Mouse (Mus musculus) liver, embryonic 16.5 days (tissue): ENCODE data around the gene Spata2l. TPM values are rescaled to one million over a fixed set of nuclear protein-coding genes. Genes with fewer than 3 reads are reported as not detected.

Experiments used
- ATAC-seq: fragments of 200-750 bp; cut with Nextera tagmentation; 2 replicates; pipeline ENCODE4 v1.8.0; 2017; ENCODE audit warnings: low read depth, mild to moderate bottlenecking, moderate number of reproducible peaks, moderate library complexity
- H3K27ac ChIP-seq: fragments of 300-500 bp; sonication (generic); 2 replicates; pipeline ENCODE4 v1.5.1; 2014; ENCODE audit warnings: mild to moderate bottlenecking, low read length
- H3K27me3 ChIP-seq: fragments of 300-500 bp; sonication (generic); 2 replicates; pipeline ENCODE4 v1.6.1; 2014; ENCODE audit warnings: low read depth, low read length, mixed read lengths; ENCODE audit not compliant: control insufficient read depth, insufficient read depth
- H3K36me3 ChIP-seq: fragments of 300-500 bp; sonication (generic); 2 replicates; pipeline ENCODE4 v1.6.1; 2014; ENCODE audit warnings: mild to moderate bottlenecking; ENCODE audit not compliant: control insufficient read depth, insufficient read depth
- H3K4me1 ChIP-seq: fragments of 300-500 bp; sonication (generic); 2 replicates; pipeline ENCODE4 v1.6.1; 2014; ENCODE audit warnings: low read depth, low read length, mixed read lengths; ENCODE audit not compliant: control insufficient read depth
- H3K4me2 ChIP-seq: fragments of 300-500 bp; sonication (generic); 2 replicates; pipeline ENCODE4 v1.6.1; 2014; ENCODE audit warnings: low read depth, low read length, mixed read lengths
- H3K4me3 ChIP-seq: fragments of 300-500 bp; sonication (generic); 2 replicates; pipeline ENCODE4 v1.5.1; 2014; ENCODE audit warnings: low read depth, mild to moderate bottlenecking, low read length
- H3K9ac ChIP-seq: fragments of 300-500 bp; sonication (generic); 2 replicates; pipeline ENCODE4 v1.6.1; 2014; ENCODE audit warnings: low read depth, low read length
- H3K9me3 ChIP-seq: fragments of 300-500 bp; sonication (generic); replicated peaks from 2 replicates; pipeline ENCODE4 v1.6.1; 2016; ENCODE audit warnings: low read length; ENCODE audit not compliant: control insufficient read depth
- WGBS: fragments of 180-500 bp; shearing (Covaris S2); extraction: QIAGEN DNeasy Blood & Tissue Kit; methylation state at CpG from one replicate; pipeline ENCODE4 v1.1.7; 2014; ENCODE audit not compliant: insufficient replicate concordance; 5-methylcytosine and 5-hydroxymethylcytosine counted together
- polyA plus RNA-seq: library from polyadenylated mRNA; unstranded; fragments of >200 nt; fragmentation: Nextera tagmentation; extraction: Ambion mirVana; gene quantifications from 2 replicates; pipeline ENCODE4 v1.2.1, GENCODE M21; 2015

Spata2l gene
- polyA plus RNA-seq, 1 experiment from 2014 or later: 3.3 TPM

DNA sequence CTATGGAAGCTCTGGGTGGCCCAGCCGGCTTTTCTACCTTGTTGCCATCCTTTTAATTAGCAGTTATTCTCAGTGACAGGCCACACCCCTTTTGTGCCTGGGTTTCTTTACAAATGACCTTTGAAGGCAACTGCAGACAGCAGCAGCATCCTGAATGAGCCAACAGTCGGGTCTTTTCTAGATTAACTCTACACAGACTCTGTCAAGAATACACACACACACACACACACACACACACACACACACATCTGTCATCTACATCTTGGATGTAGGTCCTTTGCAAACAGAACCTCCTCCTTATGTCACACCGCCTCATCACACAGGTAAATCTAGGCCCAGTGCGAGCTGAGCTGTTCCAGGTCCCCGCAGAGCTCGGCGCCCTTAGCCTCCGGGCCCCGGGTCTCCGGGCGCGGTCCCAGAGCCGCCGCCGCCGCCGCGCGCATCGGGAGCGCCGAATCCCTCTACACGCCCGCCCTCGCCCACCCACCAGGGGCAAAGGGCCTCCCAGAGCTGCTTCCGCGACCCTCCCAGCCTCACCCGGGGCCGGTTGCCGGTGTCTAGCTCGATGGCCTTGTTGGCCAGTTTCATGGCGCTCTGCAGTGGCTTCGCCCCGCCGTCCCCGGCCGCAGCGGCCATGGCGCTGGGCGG lies 17.5 kb upstream of the Spata2l start:
- Histone ChIP-seq H3K9ac (peak overlapping the region; percentile 97), H3K27me3 (no peaks in the 10 kb centered on the region), H3K36me3 (peaks cover 15% of the 10 kb centered on the region), H3K27ac (peak overlapping the region; percentile 81), H3K9me3 (no peaks in the 10 kb centered on the region), H3K4me3 (peak overlapping the region; percentile 99), H3K4me1 (peaks cover 25% of the 10 kb centered on the region), H3K4me2 (peak overlapping the region; percentile 96)
- WGBS: under 1% methylated on average over 40 of the region's 40 CpGs
- peak; percentile 18 for ATAC-seq

DNA sequence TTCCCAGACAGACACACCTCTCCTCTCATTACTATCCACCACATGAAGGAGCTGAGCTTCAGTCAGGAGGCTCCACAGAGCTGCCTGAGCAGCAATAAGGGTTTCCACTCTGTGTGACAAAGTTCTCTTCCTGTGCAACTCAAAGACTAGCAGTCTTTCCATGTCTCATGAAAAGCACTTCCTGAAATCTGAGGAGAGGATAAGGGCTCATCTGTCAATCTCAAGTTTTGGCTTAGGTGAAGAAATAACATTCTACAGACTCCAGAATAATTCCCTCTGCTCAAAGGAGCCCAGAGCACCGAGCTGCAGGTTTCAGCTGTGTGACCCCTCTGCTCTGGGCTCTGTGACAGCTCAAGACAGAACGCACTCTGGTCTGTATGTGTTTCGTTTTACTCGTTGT lies 16.9 kb upstream of the Spata2l start:
- peak overlapping the region; percentile 96 for H3K4me2 ChIP-seq
- no peaks in the 10 kb centered on the region for H3K27me3 ChIP-seq
- no peak for ATAC-seq
- H3K36me3 ChIP-seq: peaks cover 15% of the 10 kb centered on the region
- 45% methylated on average over 4 of the region's 4 CpGs for WGBS
- H3K27ac ChIP-seq: peak overlapping the region; percentile 18; the same call in 1 of the 2 replicates
- peak overlapping the region; percentile 97 for H3K9ac ChIP-seq
- no peaks in the 10 kb centered on the region for H3K9me3 ChIP-seq
- peak overlapping the region; percentile 99 for H3K4me3 ChIP-seq
- peaks cover 25% of the 10 kb centered on the region for H3K4me1 ChIP-seq

DNA sequence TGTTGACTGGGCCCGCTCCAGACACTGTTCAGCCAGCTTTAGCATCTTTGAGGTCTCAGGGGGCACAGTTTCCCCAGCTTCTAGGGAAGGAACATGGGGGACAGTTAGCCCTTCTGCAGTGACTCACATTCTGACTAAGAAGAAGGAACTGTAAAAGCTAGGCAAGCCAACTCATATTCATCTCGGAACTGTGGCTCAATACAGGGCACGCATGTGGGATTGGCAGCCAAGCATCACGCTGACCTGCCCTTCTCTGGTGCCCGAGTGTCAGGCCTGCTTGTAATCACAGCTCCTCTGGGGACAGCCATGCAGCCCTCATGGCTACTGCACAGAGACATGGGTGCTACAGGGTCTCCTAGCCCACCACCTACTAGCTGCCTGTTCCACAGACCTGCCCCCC lies 14.9 kb upstream of the Spata2l start:
- Histone ChIP-seq H3K36me3 (peaks cover 11% of the 10 kb centered on the region), H3K4me1 (peaks cover 24% of the 10 kb centered on the region), H3K4me2 (no peak overlapping the region), H3K4me3 (no peak overlapping the region), H3K9ac (no peak overlapping the region), H3K9me3 (no peaks in the 10 kb centered on the region), H3K27ac (no peak overlapping the region), H3K27me3 (no peaks in the 10 kb centered on the region)
- no peak for ATAC-seq
- WGBS: 79% methylated on average over 5 of the region's 5 CpGs

DNA sequence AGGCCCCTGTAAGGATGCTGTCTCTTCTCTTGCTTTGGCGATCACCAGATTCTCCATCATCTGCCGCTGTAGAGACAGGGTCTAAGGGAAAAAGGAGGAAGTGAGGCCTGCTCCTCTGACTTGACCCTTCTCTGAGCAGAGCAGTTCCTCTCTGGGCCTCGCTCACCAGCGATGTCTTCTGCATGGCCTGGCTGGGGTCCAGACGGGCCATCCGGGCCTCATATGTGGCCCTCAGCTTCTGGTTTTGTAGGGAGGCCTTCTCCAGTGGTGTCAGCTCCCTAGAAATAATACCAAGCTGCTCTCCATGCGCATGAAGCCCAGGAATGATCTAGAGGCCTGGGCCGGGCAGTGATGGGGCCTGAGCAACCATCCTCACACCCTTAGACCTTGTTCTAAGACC lies 12.6 kb upstream of the Spata2l start:
- no peak for ATAC-seq
- WGBS: 56% methylated on average over 8 of the region's 8 CpGs
- Histone ChIP-seq H3K27me3 (no peaks in the 10 kb centered on the region), H3K4me2 (no peak overlapping the region), H3K27ac (no peak overlapping the region), H3K9ac (no peak overlapping the region), H3K36me3 (peaks cover 11% of the 10 kb centered on the region), H3K4me1 (peaks cover 12% of the 10 kb centered on the region), H3K4me3 (no peak overlapping the region), H3K9me3 (no peaks in the 10 kb centered on the region)

DNA sequence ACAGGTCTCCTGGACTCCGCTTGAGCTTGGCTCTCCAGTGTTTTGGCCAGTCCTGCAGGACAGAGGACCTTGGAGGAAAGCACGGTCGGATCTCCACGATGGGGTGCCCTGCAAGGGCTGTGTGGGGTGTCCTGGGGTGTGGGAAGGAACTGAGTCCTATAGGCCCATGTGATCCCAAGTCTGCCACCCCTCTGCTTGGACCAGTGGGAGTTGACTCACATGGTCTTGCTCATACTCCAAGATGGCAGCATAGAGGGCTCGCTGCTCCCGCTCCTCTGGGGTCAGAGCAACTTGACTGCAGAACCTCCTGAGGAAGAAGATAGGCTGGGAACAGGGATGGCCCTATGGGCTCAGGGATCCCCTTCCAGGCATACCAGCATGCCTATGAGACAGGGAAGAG lies 11.7 kb upstream of the Spata2l start:
- Histone ChIP-seq H3K4me3 (no peak overlapping the region), H3K9me3 (no peaks in the 10 kb centered on the region), H3K9ac (no peak overlapping the region), H3K36me3 (peaks cover 11% of the 10 kb centered on the region), H3K27me3 (no peaks in the 10 kb centered on the region), H3K4me2 (no peak overlapping the region), H3K27ac (no peak overlapping the region), H3K4me1 (peaks cover 9% of the 10 kb centered on the region)
- no peak for ATAC-seq
- WGBS: 91% methylated on average over 6 of the region's 6 CpGs

DNA sequence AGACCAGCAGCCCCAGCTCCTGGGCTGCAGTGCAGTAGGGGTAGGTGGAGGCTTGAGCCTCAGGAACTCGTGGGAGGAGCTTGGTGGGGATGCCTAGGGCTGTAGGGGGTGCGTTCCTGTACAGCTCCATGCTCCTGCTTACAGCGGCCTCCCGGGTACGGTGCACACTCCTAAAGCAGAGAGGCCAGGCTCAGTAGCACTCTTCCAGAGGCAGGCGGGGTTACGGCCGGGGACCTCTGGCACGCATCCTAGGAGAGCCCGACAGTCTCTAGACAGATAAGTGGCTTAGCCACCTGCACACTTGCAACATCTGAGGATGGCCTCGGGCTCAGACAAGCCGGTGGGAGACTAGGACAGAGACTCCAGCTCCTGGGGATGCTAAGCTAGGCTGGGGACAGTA lies 9.5 kb upstream of the Spata2l start:
- H3K4me1 ChIP-seq: peaks cover 8% of the 10 kb centered on the region
- ATAC-seq: no peak
- H3K4me3 ChIP-seq: no peak overlapping the region
- no peaks in the 10 kb centered on the region for H3K9me3 ChIP-seq
- H3K36me3 ChIP-seq: peaks cover 7% of the 10 kb centered on the region
- H3K4me2 ChIP-seq: no peak overlapping the region
- H3K27me3 ChIP-seq: no peaks in the 10 kb centered on the region
- H3K9ac ChIP-seq: no peak overlapping the region
- H3K27ac ChIP-seq: no peak overlapping the region
- WGBS: 77% methylated on average over 12 of the region's 12 CpGs

DNA sequence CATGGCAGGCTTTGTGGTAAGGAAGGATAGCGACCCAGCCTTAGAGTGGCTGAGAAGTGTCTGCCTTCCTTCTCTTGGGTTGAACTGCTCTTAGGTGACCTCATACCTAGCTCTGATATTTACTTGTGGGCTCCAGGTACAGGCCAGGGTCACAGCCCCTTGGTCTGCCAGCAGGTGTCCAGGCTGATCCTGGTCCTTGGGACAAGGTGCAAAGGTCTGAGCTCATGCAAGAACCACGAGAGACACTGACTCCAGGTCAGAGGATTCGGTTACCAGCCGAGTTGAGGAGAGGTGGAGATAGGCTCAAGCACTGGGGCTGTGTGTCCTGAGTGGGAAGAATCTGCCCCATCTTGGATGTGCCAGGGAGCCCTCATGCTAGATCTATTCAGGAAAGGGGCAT lies 8.3 kb upstream of the Spata2l start:
- Histone ChIP-seq H3K27me3 (no peaks in the 10 kb centered on the region), H3K27ac (no peak overlapping the region), H3K4me3 (no peak overlapping the region), H3K9ac (no peak overlapping the region), H3K4me2 (no peak overlapping the region), H3K9me3 (no peaks in the 10 kb centered on the region), H3K36me3 (peaks cover 5% of the 10 kb centered on the region), H3K4me1 (peaks cover 8% of the 10 kb centered on the region)
- WGBS: 73% methylated on average over 4 of the region's 4 CpGs
- peak; percentile 55 for ATAC-seq

DNA sequence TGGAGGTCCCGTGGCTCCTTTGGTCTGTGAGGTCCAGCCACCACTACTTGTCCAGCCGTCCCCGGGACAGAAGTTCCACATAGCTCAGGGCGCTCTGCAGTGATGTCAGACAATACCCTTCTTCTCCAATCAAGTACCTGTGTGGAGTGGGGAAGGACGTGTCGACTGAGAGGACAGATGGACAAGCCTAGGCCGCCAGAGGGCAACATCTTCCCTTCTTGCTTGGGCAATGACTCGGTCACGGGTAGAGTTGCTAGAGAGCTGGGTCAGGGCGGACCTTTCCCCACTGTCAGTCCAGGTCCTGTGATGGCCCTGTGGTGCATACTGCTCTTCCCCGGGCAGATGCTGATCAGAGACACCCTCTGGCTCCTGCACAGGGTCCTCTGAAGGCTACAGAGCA lies 7.0 kb upstream of the Spata2l start:
- no peak for ATAC-seq
- H3K36me3 ChIP-seq: peaks cover 5% of the 10 kb centered on the region
- no peaks in the 10 kb centered on the region for H3K27me3 ChIP-seq
- no peak overlapping the region for H3K4me2 ChIP-seq
- peaks cover 8% of the 10 kb centered on the region for H3K4me1 ChIP-seq
- no peaks in the 10 kb centered on the region for H3K9me3 ChIP-seq
- H3K4me3 ChIP-seq: no peak overlapping the region
- H3K9ac ChIP-seq: no peak overlapping the region
- WGBS: 67% methylated on average over 11 of the region's 11 CpGs
- H3K27ac ChIP-seq: no peak overlapping the region

DNA sequence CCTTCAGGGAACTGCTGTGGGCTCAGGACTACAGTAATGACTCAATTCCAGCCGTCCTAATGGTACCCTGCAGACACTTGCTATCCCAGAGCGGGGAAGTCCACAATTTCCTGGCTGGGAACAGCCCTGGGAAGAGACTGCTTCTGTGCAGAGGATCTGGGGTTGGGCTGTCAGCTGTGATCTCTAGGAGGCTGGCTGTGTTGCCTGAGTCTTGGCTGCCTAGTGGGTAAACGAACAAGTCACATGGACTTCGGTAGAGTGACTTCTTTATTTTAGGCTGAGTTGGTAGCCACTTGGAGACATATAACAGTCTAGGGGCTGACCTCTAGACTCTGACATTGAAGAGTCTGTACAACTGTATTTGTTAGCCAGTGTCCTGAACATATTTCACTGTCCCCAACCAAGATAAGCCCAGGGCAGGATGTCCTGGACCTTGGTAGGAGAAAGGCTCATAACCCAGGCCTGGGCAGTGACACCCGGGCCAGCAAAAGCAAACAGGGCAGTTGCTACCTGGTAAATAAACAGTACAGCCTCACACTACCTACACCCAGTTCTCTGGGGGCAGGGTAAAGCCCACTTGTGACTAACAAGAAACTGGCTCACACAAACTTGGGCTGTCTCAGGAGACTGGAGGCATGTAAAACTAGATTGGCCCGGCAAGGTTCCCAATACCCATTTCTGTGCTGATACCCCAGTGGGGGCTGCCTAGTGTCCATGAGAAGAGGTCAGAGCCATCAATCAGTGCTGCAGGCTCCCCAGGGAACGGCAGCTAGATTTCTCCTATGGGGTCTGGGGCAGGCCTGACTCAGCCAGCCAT lies 6.3 kb upstream of the Spata2l start:
- H3K4me2 ChIP-seq: no peak overlapping the region
- peaks cover 1% of the 10 kb centered on the region for H3K36me3 ChIP-seq
- WGBS: 65% methylated on average over 7 of the region's 7 CpGs
- no peak overlapping the region for H3K4me3 ChIP-seq
- peaks cover 8% of the 10 kb centered on the region for H3K4me1 ChIP-seq
- ATAC-seq: peak; percentile 61
- H3K9me3 ChIP-seq: no peaks in the 10 kb centered on the region
- H3K9ac ChIP-seq: no peak overlapping the region
- H3K27ac ChIP-seq: peak overlapping the region; percentile 50
- no peaks in the 10 kb centered on the region for H3K27me3 ChIP-seq
